Mouse (Mus musculus): ENCODE data around the gene Tmem163.
A peak's percentile ranks its signal among the peaks of the same experiment; 100 is the strongest.

Gene Tmem163

DNA sequence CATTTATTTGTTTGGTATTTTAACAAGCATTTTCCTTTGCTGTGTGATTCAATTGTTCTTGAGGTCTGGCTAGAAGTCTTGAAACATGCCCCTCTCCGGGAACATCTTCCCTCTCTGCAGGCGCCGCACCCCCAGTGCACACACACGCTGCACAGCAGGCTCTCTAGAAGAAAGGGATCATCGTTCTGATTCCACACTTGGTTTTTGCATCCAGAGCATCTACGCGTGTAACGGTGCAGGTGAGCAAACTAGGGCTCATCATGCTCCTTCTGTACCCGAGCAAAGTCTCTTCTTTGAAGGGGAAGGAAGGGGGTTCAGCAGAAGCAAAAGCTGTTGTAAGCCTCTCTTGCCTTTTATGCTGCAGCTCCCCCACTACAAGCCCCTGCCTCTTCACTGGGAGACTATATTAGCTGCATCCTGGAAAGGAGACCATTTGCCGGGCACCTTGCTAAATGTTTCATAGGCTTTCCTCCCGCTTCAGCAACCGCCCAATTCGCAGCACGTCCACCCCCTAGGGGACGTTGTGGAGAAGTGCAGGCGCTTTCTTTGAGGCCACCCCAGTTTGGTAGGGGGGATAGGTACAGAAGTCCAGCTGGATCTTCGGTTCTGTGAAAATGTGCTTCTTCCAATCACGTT lies at the start of gene Tmem163:
TSS of gene Tmem163 (minus strand) at position 51 of the 636 bp plus-strand sequence.
- peak; percentile 44 to 64 for DNase-seq (ENCODE audit: low spot score in 2 of 2)

DNA sequence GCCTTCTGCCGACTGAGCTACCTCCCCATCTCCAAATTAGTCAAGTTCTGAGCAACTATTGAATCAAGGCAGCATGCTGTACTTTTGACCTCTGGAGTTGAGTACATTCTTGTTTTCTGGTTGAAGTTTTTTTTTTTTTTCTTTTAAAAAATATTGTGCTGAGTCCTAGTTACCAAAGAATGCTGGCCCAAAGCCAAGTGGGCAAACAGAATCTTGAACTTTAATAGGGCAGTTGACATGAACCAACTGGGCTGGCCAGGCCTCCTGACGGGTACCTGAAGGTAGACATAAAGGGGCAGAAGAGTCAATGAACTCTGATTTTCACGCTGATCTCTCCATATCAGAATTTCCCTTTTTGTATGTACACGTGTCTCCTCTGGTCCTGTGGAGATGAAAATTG lies 49.7 kb upstream of the Tmem163 start, which contains the start of gene Acmsd:
TSS of gene Acmsd (plus strand) at position 318 of the 400 bp plus-strand sequence.
- DNase-seq (ENCODE audit: low spot score in 2 of 2): no peak

DNA sequence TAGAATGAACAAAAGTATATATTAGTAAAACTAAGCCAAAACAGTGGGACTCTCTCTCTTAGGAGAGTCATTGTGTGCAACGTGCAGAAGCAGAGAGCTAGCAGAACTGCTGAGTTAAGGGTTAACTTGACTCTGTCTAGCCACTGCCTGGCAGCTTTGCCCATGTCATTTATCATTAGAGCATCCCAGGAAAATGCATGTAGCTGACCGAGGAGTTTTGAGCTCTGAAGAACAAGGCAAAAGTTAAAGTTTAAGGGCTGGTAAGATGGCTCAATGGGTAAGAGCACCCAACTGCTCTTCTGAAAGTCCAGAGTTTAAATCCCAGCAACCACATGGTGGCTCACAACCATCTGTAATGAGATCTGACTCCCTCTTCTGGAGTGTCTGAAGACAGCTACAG lies 44.2 kb upstream of the Tmem163 start:
- no peak for DNase-seq (ENCODE audit: low spot score in 2 of 2)

DNA sequence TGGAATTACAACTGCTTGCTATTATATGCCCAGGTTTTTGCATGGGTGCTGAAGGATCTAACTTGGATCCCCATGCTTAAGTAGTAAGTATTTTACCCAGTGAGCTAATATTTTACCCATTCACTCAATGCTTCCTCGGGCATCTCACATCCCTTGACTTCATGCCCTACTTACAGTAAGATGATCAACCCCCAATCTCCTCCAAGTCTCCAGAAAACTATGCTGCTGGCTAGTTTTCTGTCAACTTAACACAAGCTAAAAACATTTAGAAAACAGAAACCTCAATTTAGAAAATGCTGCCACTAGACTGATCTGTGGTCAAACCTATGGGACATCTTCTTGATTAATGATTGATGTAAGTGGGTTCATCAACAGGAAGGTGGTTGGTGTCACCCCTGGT lies 38.9 kb upstream of the Tmem163 start:
- no peak for DNase-seq (ENCODE audit: low spot score in 2 of 2)

DNA sequence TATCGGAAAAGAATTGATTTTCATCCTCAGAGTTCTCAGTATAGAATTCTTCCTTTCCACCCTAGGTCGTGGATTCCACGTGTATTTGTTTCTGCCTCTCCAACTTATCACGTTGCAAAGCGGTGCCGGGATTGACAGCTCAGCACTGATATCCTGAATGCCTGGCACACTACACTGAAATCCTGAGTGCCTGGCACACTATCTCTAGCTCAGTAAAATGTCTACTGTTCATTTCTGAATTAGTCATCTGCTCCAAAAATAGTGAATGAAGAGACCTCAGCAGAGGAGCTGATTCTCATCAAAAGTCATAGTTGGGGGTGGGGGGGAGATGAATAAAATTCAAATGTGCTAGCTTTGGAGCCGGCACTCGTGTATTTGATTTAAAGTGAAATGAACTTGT lies 37.1 kb upstream of the Tmem163 start:
- DNase-seq (ENCODE audit: low spot score in 2 of 2): no peak

DNA sequence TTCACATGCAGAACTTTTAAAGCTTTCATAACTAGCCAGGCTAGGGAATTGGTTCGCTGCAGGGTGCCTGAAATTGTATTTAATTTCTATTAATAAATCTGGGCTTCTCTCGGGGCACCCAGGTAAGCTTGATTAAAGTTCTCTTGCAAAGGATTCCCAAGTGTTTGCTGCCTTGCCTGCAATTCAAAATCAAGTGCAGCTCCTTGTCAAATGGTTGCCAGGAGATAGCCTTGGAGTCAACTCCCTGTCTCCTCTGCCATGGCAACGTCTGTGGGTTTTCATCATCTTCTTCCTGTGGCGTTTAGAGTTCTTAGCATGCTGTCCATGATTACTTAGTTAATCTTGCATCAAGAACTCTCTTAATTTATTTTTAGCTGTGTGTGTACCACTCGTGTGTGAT lies 26.9 kb upstream of the Tmem163 start:
- no peak for DNase-seq (ENCODE audit: low spot score in 2 of 2)

DNA sequence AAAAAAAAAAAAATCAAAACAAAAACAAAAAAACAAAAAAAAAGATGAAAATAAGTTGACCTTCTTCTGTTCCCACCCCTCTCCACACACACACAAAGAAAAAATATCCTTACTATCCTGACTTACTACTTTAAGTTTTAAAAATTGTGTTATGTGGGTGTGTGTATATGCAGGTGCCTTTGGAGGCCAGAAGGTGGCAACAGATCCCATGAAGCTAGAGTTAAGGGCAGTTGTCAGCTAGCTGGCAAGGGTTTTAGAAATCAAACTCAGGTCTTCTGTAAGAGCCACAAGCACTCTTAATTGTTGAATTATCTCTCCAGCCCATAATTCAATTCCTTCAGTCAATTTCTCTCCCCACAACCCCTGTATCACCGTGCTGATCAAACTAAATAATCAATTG lies 22.8 kb upstream of the Tmem163 start:
- no peak for DNase-seq (ENCODE audit: low spot score in 2 of 2)

DNA sequence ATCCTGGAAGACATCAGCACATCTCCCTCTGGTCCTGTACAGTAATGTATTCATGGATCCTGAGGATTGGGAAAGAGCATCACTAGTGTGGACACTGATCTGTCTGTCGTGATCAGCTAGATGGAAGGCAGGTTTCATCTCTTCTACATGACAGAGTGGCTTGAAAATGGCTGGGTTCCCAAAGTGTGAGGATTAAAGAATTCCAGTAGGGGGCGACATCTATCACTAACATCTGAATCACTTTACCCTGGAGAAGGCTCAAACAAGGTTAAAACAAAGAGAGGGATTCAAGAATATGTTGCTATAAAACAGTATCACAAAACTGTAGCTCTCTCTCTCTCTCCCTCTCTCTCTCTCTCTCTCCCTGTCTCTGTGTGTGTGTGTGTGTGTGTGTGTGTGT lies 17.2 kb upstream of the Tmem163 start:
- DNase-seq (ENCODE audit: low spot score in 2 of 2): no peak

DNA sequence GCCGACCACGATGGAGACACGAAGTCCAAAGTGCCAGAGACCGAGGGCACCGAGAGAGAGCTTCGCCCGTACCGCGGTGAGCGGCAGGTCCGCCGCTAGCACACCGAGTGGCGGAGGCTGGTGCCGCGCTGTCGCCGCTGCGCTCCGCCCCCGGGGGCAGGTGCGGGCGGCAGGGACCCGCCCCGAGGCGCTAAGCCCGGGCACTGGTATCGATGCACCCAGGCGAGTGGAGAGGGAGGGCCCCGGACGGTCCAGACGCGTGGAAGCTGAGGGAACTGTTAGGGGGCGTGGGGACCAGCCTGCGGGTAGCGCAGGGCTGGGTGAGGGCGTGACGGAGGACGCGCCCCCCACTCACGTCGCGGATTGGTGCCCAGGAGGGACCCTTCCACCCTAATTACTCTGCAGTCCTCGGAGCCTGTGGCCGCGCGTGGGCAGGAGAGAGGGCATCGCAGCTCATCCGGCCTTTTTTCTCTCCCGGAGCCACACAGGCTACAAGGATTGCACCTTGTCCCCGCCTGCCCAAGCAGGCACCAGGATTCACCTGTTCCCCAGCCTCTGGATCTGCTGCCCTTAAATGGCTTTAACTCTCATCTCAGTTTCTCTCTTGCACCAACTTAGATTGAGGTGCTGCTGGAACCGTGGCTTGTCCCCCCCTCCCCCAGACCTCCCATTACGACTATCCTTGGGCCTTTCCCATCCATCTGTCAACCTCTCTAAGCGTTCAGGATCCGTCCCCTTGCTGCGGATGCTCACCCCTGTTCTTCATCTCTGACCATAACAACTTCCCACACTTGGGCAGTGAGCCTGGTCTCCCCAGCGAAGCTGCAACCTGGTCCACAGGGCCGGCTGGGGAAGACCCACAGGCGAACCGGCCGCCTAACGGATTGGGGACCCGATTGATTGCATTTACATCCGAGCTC lies 1.4 kb downstream of the Tmem163 start:
- peak; percentile 24 to 59 for DNase-seq (ENCODE audit: low spot score in 2 of 2)

DNA sequence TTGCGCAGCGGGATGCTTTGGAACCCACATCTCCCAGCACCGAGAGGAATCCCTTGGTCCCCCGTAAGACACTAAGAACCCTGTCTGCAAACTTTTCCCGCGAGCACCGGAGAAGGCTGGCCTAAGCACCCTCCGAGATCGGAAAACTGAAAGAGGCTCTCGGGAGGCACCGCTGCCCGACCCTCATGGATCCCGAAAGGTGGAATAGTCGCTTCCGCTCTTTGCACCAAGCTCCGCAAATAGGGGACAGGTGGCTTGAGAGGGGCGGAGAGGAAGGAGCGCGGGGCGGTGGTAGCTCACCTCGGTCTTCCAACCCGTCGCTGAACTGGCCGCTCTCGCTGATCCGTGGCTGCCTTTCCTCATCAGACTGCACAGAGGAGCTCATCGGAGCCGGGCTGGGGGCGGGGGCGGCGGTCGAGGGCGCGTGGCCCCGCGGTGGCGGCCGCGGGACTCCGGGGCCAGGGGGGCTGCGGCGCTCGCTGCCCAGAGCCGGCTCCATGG lies 2.2 kb downstream of the Tmem163 start:
- DNase-seq (ENCODE audit: low spot score in 2 of 2): peak in 1 of 2 experiments; percentile 21

DNA sequence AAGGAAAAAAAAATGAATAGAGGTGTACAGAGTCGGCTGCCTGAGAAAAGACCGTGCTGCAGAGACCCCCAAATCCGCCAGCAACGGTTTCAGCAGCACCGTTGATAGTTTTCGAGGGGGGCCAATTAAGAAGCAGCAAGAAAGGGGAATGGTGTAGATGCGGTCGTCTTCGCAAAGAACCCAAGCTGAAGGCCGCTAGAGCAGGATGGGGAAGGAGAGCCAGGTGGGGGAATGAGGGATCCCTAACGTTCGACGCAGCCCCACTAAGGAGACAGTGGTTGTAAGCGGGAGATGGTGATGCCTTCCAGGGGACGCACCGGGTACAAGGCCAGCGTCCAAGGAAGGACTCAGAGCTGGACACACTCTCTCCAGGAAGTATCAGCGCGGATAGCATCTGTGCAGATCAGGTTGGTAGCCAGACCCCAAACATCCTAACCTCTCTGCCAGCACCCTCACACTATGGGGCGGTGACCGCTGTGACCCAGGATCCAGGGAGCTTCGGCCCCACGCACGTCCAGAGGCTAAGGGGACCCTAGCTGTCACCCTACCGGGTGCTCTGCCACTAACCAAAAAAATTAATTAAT lies 2.7 kb downstream of the Tmem163 start:
- DNase-seq (ENCODE audit: low spot score in 2 of 2): no peak

DNA sequence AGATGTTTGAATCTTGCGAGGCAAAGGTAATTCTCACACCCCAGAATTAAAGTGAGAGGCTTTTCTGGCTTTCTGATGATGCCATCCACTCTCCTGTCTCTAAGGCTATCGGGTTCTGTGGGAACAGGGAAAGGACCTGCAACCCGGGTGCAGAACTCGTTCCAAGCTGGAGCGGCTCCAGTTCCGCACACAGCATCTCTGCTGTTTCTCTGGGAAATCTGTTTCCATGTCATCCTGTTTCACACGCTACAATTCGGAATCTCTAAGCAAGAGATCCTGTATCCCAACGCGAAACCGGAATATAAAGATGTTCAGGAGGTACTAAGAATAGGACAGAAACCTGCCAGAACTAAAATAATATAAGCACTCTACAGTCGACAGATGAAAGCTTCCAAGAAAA lies 3.2 kb downstream of the Tmem163 start:
- no peak for DNase-seq (ENCODE audit: low spot score in 2 of 2)

DNA sequence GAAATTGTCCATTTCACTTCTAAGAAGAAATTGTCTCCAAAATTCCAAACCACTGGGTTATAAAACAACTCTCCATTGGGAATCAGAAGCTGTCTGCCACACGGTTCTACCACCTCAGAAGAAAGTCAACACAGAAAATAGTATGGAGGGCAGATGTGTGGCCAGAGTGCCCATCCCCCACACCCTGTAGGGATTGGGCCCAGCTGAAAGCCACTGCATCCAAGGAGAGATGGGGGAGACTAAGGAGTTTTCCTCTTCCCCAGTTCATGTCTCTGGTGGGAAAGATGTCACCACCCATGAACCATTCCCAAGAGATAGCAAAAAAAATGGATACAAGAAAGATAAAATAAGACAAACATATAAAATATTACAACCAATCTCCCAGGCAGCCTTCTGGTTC lies 4.1 kb downstream of the Tmem163 start:
- no peak for DNase-seq (ENCODE audit: low spot score in 2 of 2)

DNA sequence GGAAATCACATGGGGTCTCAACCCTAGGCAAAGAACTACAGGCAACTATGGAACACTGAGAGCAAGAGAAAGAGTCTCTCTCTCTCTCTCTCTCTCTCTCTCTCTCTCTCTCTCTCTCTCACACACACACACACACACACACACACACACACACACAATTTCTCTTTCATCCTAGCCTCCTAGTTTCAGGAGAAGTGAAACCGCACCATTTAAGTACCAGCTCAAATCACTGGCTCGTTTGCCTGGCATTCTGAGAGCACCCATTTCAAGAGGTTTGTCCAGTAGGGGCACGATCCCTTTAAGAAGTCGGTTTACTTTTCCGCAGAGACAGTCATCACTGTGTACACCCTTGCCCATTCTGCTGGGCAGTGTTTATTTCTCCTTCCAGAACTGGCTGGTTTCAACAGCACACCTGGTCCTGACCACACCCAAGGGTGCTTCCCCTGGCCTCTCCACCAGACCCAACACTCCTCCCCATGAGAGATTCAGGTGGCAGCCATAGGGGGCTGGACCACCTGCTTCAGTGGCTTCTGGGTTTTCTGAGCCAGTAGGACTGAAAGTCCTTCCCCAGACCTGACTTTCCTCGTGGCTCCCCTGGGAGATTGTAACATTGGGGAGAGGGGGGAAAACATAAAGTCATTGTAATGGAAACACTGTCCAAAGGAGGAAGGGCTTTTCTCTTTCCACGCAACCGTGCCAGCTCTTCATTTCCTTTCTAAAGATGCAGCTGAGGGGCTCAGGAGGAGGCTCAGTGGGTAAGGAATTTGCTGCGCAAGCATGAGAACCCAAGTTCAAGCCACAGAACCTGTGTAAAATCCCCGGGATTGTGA lies 5.9 kb downstream of the Tmem163 start:
- DNase-seq (ENCODE audit: low spot score in 2 of 2): peak in 1 of 2 experiments; percentile 34

DNA sequence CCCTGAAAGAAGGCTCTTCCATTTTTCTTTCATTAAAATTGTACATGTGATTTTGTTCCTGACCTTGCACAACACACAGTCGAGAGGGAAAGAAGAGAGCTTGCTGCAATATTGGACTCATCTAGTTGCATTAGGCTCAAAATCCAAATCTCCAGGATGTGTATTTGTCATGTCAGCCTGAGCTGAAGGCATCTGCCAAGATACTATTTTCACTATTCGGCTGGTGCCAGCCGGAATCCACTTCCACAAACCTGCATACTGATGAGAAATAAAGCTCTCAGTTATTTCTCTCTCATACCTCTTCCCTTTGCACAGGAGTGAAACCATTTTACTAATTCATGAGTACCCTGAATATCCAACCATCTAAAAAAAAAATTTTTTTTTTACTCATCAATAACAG lies 11.2 kb downstream of the Tmem163 start:
- no peak for DNase-seq (ENCODE audit: low spot score in 2 of 2)

DNA sequence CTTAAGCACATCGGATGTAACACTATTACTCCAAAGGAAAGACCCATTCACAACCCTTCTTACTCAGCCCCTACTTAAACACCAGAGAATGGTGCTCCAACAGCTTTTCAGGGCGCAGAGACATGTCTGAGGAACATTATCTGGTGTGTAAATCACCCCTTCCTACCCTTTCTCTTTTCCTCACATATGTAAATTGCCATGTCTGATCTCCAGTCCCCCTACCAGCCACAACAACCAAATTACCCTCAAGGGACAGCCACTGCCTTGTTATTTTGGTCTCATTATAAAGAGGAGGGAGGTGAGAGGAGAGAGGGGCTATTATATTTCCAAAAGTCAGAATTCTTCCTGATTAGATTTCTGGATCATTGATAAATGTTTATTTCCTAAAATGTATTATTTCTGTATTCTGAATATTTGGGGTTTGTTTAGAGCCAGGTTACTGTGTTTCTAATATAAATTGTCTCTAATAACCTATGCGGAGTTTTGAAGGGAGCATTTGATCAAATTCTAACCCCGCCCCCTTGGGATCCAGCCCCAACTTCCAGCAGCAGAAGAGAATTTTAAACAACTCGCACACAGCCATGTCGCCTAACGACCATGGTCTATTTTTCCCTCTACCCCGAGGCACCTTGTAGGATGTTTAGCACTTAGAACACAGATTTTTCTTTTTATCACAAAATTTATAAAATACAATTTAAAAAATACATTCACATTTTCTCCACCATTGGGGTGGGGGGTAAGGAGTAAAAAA lies 12.1 kb downstream of the Tmem163 start:
- no peak for DNase-seq (ENCODE audit: low spot score in 2 of 2)

DNA sequence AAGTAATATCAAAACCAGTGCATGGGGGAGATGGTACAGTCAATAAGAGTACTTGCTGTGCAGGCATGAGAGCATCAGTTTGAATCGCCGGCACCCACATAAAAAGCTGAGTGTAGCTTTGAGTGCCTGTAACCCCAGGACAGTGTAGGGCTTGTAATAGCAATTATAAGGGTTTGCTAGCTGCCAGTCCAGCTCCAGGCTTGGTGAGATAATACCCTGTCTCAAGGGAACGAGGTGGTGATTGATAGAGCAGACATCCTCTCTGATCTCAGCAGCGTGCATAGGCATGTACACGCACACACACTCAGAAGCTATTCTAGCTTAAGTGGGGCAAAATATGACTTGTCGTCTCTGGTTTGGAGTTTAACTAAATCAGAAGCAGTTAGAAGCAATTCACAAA lies 13.1 kb downstream of the Tmem163 start:
- no peak for DNase-seq (ENCODE audit: low spot score in 2 of 2)

DNA sequence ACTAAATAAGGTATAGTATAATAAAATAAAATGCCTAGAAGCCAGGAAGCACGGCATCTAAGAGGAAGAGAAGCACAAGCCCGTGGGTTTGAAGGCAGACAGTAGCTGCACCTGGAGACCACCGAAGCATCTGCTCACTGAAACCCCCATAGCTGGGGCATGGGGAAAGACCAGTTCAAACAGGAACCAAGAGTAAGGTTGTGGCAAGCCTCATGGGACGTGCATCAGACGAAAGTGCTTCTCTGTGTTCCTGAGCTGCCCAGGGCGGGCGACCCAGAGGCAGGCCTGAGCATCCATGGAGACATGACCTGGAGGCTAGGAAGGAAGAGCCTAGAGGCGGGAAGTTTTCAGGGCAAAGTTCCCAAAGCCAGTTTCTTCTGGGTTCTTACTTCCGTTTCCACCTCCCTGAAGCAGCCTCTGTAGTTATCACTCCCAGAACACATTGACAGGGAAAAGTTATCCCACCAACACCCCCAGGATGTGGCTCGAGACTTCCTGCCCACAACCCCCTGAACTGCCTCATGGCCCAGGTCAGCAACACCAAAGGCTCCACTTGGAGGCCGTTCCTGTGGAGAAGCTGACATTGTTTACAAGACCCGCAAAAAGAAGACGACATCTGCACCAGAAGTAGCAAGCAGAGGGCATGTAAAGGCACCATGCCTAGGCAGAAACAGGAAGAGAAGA lies 16.8 kb downstream of the Tmem163 start:
- DNase-seq (ENCODE audit: low spot score in 2 of 2): peak in 1 of 2 experiments; percentile 24

DNA sequence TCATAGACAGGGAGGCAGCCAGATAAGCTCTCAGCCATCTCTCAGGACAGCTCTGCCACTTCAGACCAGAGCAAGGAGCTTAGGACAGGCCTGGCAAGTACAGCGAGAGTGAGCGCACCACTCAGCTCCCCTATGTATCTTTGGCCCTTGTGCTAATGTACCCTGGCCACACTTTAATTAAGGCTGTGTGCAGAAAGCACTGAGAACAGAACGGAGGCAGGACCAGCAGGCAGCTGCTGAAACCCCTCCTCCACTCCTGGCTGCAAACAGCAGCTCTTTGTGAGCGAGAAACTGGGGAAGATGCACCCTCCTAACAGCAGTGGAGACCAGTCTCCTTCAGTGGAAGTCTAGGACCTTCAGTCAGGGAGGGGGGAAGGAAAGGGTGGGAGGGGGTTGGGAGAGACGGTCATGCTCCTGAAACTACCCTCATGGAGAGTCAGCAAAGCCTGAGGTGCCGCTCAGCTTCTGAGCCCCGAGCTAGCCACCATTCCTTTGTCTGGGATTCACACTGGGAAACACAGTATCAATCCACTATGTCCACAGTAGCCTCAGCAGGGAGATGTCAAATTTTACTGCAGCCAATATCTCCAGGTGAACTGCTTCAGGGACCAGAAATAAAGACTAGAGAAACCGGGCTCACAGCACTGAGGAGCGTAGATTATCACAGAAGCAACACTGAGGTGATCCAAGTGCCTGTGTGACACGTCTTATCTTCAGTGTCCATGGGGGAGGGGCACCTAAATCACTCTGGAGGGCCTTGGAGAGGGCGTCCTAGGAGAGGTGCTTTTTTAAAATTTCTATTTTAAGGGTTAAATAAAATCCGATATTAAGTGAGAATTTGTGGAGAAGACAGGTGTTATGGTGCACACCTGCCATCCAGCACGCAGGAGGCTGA lies 18.0 kb downstream of the Tmem163 start:
- no peak for DNase-seq (ENCODE audit: low spot score in 2 of 2)
